Mouse (Mus musculus): ENCODE results near the gene Uhrf2.
"Not testable (repeated sequence)": the region's sequence is repeated elsewhere in the genome, so short reads cannot be mapped to it uniquely, and the experiment has no call there.

The Uhrf2 gene

DNA sequence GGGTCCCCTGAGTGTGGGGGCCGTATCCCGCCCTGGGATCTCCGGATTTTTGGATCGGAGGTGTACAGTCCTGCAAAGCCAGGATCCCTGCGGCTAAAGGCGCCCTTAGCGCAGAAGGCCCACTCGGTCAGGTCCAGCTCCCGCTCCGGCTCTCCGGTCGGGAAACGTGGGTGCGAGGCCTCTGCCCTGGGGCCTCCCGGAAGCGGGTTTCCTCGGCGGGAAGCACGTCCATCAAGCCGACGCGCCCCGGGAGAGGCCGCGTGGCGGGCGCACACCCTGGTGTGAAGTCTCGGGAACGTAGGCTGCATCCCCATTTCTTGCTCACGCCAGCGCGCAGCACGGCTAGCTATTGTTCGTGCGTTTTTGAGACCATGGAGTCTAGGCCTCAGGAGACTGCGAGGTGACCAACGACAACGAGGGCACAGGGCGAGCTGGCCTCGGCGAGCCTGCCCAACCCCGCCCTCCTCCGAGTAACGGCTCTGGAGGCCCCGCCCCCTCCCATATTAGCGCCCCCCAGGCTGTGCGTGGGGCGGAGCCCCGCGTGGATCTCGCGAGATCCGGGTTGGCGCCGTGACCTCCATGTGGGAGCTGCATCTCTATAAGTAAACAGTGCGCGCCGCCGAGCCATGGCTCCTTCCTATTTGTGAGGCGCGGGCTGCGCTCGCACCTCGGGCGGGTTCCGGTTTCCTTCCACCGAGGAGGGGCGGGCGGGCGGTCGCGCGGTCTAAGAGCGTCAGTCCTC is at the start of gene Uhrf2:
Gene Uhrf2, plus strand, starts transcription at position 620 of the 742 bp plus-strand sequence.
- DNase-seq (ENCODE audit: low spot score in 2 of 2), result peak; percentile 96 to 97

DNA sequence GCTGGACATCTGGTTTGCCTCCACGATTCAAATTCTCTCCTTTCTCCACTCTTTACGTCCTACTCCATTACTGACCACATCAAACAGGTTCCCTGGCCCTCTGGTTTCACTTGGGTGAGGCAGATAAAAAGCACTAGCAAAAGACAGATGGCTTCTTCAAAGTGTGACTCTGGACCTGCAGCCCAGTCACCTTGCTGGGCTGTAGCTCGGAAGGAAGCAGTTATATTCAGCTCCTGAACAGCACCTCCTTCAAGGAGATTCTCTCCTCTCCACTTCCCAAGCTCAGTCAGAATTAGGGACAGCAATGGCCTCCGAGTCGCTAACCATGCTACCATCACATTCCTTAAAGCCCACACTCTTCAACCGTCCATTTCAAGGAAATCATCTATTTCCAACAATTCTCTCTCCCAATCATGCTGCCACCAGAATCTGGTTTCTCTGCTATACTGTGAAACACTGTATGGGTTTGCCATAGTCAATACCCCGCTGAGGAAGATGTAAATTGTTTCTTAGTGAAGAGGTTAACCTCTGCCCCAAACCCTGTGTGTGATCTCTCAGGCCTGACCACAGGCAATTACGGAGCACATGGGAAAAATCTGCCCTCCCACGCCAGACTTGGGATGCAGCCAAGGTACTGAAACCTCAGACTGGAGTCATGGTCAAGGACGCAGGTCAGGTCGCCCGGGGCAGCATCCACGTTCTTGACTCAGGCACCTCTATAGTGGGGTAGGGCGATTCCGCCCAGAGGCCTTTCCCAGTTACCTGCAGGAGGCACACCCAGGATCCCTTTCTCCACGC is 45.9 kb upstream of the Uhrf2 start:
- DNase-seq (ENCODE audit: low spot score in 2 of 2), result peak in 1 of 2 experiments; percentile 7

DNA sequence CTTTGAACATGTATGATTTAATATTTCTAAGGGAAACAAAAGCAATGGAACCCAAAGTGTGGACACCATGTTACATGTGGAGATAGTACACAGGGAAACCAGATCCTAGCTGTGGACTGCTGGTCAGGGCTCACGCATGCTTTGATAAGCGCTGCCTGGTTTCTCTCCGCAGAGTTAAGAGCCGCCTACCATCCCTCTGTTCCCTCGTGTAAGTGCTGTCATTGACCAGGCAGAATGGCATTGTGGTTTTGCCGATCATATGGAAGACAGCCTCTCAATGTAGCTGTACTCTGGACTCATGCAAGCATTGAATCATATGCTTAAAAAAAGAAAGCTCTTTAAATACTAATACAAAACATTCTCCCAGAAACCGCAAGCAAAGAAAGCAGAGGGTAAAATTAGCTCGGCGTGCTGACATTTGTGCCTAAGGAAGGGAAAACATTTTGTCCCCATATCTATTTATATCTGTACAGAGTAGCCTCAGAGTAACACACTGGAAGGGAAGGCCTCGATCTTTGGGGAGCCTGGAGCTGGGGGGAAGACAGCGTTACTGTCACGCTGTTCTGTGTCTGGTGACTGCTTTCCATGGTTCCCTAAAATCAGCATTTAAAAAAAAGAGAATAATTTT is 43.7 kb upstream of the Uhrf2 start:
- no peak for DNase-seq (ENCODE audit: low spot score in 2 of 2)

DNA sequence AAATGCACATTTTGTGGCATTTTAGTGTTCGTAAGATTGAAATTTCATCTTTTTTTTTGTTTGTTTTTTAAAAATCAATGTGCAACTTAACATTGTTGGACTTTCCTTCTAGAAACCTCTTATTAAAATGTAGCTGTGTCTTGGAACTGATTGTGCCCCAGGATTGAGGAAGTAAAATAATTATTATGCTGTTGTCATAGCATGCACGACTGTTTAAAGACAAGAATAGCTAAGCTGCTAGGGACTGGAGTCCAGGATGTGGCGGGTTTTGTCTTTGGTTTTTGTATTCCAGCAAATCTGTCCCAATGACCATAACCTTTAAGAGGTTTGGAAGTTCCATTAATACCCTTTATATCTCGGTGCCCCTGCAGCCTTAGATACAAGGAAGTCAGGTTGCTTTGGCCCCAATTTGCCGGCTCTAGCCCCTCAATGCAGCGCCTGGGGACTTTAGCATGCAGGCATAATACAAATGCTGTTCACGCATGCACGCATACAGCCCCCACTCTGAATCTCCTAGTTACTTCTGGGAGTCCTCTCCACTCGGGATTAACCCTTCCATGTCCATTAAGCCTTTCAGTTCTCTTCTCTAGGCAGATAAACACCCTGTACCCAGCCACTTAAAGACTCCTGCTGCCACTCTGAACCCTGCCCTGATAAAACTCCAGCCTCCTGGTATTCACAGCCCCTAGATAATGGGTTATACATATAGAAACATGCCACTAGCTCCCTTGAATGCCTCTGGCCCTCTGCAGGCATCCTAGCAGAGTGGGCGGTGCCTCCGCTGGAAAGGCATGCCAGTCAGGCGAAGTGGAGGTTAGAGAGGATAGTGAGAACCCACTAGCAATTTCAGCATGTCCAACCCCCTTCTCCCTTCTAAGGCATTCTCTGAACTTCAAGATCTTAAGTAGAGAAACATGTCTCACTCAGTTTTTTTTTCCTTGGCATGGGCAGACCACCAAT is 29.6 kb upstream of the Uhrf2 start:
- no peak for DNase-seq (ENCODE audit: low spot score in 2 of 2)

GRCm38 (mm10) chr19:30001550-30001949 is 28.8 kb upstream of the Uhrf2 start:
- no peak for DNase-seq (ENCODE audit: low spot score in 2 of 2)

DNA sequence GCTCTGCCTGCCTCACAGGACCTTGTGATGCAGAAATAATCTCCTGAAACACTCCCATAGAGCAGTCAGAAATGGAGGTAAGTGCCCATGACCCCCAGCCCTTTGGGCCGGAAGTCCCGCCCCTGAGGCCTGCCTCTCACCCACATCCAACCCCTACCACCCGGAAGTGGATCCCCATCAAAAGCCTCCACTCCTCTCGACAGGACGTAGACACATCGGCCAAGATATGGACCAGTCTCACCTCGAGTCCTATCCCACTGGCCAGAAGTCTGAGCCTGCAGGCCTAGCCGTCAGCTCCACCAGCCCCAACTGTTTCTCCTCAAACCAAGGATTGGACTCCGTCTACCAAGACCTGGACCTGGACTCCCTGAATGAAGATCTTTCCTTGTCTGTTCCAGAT is 26.7 kb upstream of the Uhrf2 start, which contains the start of gene Trpd52l3:
Gene Trpd52l3, plus strand, starts transcription at position 170 of the 400 bp plus-strand sequence.
- DNase-seq (ENCODE audit: low spot score in 2 of 2), result no peak

DNA sequence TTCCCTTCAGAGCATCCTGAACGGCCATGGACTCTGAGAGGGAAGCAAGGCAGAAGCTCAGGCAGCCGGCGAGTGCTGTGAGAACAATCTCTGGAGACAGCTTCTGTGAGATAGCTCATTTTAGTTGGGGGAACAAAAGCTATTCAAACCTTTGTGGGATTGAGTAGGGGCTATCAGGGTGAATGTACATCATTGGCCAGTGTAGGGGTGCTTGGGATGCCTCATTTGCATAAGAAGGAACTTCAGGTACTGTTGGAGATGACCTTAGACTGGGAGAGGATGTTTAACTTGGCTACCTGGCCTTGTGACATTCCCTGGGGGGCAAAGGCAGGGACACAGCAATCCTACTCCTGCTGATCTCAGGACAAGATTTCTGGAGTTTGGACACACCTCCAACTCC is 23.9 kb upstream of the Uhrf2 start:
- DNase-seq (ENCODE audit: low spot score in 2 of 2), result no peak

DNA sequence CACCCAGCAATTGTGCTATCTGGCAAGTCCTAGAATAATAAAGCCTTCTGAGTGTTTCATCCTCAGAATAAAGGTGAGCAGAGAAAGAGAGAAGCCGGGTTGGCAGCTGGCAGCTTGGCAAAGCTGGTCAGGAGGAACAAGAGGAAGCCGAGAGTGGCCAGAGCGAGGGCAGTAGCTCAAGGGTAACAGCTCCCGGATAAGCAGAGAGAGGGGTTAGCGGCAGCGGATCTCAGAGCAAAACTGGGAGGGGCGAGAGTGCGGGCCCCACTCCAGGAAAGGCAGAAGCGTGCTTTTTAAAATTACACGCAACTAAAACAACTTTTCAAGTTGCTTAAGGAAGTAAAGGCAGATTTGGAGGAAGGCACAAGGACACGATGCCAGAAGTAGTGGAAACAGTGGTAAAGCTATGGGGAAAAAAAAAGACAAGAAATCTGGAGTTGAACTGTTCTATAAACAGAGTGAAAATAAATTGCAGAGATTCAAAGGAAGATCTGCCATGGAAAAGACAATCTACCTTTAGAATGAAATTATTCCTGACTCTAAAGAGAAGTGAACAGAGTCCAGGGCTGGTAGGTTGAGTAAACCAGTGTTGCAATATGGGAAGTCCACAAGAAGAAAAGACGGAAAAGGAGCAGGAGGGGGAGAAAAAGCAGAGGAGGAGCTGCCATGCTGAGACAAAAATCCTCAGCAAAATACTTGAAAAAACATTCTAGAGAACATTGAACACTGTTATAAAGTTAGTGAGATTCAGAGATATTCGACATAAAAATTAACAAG is 19.6 kb upstream of the Uhrf2 start:
- no peak for DNase-seq (ENCODE audit: low spot score in 2 of 2)

DNA sequence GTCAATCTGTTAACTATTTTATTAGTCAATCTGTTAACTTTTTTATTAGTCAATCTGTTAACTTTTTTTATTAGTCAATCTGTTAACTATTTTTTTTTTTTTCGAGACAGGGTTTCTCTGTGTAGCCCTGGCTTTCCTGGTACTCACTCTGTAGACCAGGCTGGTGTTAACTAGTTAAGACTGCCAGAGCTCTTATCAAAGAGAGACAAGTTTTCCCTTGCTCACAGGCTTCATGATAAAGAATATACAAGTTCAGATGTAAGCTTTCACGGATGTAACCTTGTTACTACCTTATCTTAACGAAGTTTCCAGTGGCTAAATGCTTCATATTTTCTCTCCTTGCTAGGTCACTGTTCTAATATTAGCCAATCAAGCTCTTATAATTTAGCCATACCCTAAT is 16.0 kb upstream of the Uhrf2 start:
- no peak for DNase-seq (ENCODE audit: low spot score in 2 of 2)

DNA sequence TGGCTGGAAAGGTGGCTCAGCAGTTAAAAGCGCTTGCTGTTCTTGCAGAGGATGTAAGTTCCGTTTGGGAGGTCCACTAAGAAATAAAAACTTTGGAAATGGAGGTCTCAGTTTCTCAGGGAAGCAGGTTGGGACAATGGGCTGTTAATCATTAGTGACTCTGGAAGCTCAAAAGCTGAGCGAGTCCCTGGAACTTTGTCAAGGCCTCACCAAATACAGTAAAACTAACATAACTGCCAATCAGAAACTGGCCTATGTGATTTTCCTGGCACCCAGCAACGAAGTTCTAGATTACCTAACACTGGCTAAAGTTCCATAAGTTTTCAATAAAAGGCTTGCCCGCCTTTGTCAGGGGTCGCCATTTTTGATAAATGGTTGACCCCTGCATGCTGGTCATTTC is 14.2 kb upstream of the Uhrf2 start:
- no peak for DNase-seq (ENCODE audit: low spot score in 2 of 2)

DNA sequence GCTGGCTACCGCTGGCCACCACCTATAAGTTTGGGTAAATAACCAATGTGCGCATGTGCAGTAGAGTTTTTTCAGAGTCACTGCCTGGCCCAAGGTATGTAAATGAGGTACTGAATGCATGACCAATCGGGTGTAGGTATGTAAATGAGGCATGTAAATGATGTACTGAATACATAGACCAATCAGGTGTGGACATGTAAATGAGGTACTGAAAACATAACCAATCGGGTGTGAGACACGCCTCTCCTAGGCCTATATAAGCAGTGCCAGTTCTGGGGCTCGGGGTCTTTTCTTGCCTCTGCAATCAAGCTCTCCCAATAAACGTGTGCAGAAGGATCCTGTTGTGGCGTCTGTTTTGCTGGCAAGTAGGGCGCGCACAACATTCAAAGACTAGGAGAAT is 6.9 kb upstream of the Uhrf2 start:
- DNase-seq (ENCODE audit: low spot score in 2 of 2), result not testable (repeated sequence)

DNA sequence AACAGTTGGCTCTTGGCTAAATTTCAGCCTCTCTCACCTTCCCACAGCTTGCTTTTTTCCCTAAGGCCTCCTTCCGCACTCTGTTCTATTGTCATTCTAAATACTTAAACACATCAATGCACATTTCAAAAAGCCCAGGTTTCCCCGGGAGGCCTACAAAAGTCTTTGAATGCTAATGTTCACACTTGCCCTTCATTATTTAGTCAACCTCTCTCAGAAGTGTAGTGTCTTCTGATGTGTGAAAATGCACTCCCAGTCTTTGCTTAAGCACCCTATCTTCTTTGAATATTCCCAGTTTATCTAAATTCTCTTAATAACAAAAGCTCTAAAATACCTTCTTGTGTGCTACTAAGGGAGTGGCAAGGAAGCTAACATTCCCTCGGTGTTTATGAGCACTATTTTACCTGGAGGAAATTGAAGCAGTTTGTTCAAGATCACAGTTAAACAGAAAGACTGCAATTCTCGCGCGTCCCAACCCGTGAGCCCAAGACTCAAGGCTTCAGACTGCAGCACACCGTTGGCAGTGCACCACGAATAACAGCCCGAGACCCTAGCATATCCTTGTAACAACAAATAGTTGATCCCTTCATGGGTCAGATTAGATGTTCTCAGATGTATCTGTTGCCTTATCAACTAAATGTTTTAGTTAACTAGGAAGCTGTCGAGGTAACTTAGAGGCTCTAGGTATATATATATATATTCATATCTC is 1.2 kb upstream of the Uhrf2 start:
- DNase-seq (ENCODE audit: low spot score in 2 of 2), result no peak

DNA sequence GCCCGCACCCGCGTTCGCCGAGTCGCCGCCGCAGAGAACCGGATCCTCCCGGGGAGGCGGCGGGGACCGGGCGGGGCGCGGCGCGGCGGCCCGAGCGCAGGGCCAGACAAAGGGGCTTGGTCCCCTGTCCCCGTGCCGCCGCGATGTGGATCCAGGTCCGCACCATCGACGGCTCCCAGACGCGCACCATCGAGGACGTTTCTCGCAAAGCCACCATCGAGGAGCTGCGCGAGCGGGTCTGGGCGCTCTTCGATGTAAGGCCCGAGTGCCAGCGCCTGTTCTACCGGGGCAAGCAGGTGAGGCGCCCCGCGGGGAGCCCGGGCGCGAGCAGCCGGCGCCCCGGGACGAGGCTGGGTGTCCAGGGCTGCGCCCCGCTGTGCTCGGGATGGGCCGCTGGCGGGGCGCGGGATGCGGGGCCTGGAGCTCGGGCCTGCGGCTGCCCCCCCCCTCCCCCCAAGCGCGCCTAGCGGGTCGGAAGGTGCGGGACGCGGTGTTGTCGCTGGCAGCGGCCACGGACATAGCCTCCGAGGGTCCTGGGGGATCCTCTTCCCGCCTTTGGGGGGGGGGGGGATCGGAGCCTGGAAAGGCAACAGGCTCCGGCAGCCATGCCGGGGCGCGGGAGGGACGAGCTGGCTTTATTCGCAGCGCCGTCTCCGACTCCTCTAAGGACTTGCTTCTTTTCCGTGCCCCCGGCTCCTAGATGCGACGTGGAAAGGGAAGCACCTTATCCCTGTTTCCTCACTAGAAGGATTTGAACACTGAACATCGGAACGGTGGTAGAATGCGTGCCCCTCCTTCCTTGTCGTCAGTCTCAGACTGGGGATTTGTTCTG is 539 bp downstream of the Uhrf2 start:
- no peak for DNase-seq (ENCODE audit: low spot score in 2 of 2)

DNA sequence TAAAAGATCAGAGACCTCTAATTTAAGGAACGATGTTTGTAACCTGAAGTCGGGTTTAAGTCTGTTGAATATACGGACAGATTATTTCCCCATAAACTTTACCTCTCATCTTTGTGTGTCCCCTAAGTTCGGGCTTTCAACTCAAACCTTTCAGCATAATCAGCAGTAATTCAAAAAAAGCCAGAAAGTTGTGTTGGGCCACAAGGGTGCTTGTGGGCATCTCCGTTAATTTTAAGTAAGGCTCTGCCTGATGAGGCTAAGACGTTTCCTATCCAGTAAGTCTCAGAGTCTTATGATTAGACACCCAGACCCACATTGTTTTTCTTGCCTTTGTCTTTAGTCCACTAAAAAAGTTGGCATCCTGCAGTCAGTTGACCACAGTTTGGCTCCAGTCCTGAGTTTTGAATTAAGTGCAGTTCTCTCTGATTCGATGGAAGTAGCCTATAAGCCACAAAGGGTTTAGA is 1.2 kb downstream of the Uhrf2 start:
- DNase-seq (ENCODE audit: low spot score in 2 of 2), result peak; percentile 11

- DNase-seq (ENCODE audit: low spot score in 2 of 2), result no peak
These were observed 1.9 kb downstream of the Uhrf2 start for GRCm38 (mm10) chr19:30032206-30032605.

DNA sequence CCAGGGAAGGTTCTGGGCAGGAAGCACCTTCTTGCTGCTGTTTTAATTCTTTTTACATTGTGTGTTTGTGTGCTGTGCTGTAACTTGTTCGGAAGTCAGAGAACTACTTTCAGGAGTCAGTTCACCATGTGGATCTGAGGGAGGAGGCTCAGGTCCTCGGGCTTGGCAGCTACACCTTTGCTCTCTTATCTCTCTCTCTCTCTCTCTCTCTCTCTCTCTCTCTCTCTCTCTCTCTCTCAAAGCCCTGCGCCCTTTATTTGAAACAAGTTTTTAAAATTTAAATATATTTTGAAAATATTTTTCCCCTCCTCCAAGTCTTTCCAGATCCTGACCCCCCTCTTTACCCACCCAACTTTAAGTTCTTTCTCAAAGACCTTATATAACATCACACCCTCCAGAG is 5.0 kb downstream of the Uhrf2 start:
- no peak for DNase-seq (ENCODE audit: low spot score in 2 of 2)

DNA sequence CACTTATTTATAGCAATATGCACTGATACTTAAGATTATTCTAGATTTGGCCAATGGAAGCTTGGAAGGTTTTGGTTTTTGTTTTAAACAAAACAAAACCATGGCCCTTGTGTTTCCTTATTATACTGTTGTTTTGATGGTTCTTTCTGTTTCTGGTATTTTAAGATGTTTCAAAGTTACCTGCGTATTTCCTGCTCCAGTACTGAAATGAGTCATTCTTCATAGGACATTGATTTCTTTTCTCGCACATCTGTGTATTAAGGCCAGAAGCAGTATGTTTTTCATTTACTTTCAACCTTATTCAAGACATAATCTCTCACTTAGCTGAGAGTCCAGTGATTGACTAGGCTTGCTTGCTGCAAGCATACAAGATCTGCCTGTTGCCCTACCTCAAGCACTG is 13.4 kb downstream of the Uhrf2 start:
- no peak for DNase-seq (ENCODE audit: low spot score in 2 of 2)

GRCm38 (mm10) chr19:30044630-30045029 is 14.3 kb downstream of the Uhrf2 start:
- no peak for DNase-seq (ENCODE audit: low spot score in 2 of 2)

- no peak for DNase-seq (ENCODE audit: low spot score in 2 of 2)
These were observed 15.5 kb downstream of the Uhrf2 start for GRCm38 (mm10) chr19:30045857-30046256.
